Mouse (Mus musculus): ENCODE results near the gene Myo1a. TPM values are rescaled to one million over a fixed set of nuclear protein-coding genes. Genes with fewer than 3 reads are reported as not detected.

Myo1a gene
- total RNA-seq, 2 experiments from 2014 or later, result 0.46 to 0.82 TPM

- intact Hi-C loops (cut with DNase I), result no loop called here
- no peak for DNase-seq
These were observed 19.2 kb downstream of the Myo1a start, which contains the start of gene Tac2 for GRCm38 (mm10) chr10:127724178-127724577. TSS of gene Tac2 (plus strand) at chr10:127724478.

GRCm38 (mm10) chr10:127725136-127725535, 20.2 kb downstream of the Myo1a start:
- intact Hi-C loops (cut with DNase I), result no loop called here
- DNase-seq, result no peak

GRCm38 (mm10) chr10:127728437-127728836, 23.5 kb downstream of the Myo1a start:
- intact Hi-C loops (cut with DNase I), result no loop called here
- DNase-seq, result peak; percentile 79

GRCm38 (mm10) chr10:127730285-127730932, 25.4 kb downstream of the Myo1a start:
- intact Hi-C loops (cut with DNase I), result no loop called here
- no peak for DNase-seq

- intact Hi-C loops (cut with DNase I), result no loop called here
- DNase-seq, result no peak
These were observed 26.0 kb downstream of the Myo1a start for GRCm38 (mm10) chr10:127730933-127731310.

GRCm38 (mm10) chr10:127731397-127731796, 26.4 kb downstream of the Myo1a start:
- intact Hi-C loops (cut with DNase I), result no loop called here
- no peak for DNase-seq

- intact Hi-C loops (cut with DNase I), result no loop called here
- peak; percentile 31 for DNase-seq
These were observed 29.5 kb downstream of the Myo1a start for GRCm38 (mm10) chr10:127734434-127734833.

- DNase-seq, result no peak
These were observed 31.3 kb downstream of the Myo1a start for GRCm38 (mm10) chr10:127736266-127736665.

GRCm38 (mm10) chr10:127736916-127737315, 31.9 kb downstream of the Myo1a start:
- DNase-seq, result no peak
- intact Hi-C loops (cut with DNase I), result loop anchor here (5.0 kb wide), 3 partner anchors 45 to 200 kb away; no protein-coding TSS in a partner anchor

More at GRCm38 (mm10) chr10:127736266-127736665, 31.3 kb downstream of the Myo1a start:
- intact Hi-C loops (cut with DNase I), result loop anchor here (5.0 kb wide), 3 partner anchors 44 to 201 kb away; no protein-coding TSS in a partner anchor

- no peak for DNase-seq
- intact Hi-C loops (cut with DNase I), result loop anchor here (5.0 kb wide), 3 partner anchors 45 to 200 kb away; no protein-coding TSS in a partner anchor
These were observed 32.6 kb downstream of the Myo1a start for GRCm38 (mm10) chr10:127737552-127737951.

- intact Hi-C loops (cut with DNase I), result loop anchor here (5.0 kb wide), 3 partner anchors 46 to 199 kb away; no protein-coding TSS in a partner anchor
- peak; percentile 25 for DNase-seq
These were observed 33.3 kb downstream of the Myo1a start for GRCm38 (mm10) chr10:127738151-127738882.

- intact Hi-C loops (cut with DNase I), result loop anchor here (5.0 kb wide), 3 partner anchors 47 to 198 kb away; no protein-coding TSS in a partner anchor
- DNase-seq, result peak; percentile 76
These were observed 34.2 kb downstream of the Myo1a start, which contains the start of gene Zbtb39 for GRCm38 (mm10) chr10:127739083-127739660. TSS of gene Zbtb39 (plus strand) at chr10:127739538.

- intact Hi-C loops (cut with DNase I), result loop anchor here (5.0 kb wide), 3 partner anchors 47 to 198 kb away; no protein-coding TSS in a partner anchor
- peak; percentile 44 for DNase-seq
These were observed 34.7 kb downstream of the Myo1a start for GRCm38 (mm10) chr10:127739661-127740161.

- intact Hi-C loops (cut with DNase I), result no loop called here
- DNase-seq, result peak; percentile 50
These were observed 39.7 kb downstream of the Myo1a start for GRCm38 (mm10) chr10:127744661-127745060.

GRCm38 (mm10) chr10:127745886-127746285, 40.9 kb downstream of the Myo1a start:
- DNase-seq, result no peak
- intact Hi-C loops (cut with DNase I), result no loop called here

- intact Hi-C loops (cut with DNase I), result no loop called here
- DNase-seq, result no peak
These were observed 42.3 kb downstream of the Myo1a start for GRCm38 (mm10) chr10:127747254-127747653.

- DNase-seq, result no peak
- intact Hi-C loops (cut with DNase I), result no loop called here
These were observed 44.1 kb downstream of the Myo1a start for GRCm38 (mm10) chr10:127748847-127749612.

- intact Hi-C loops (cut with DNase I), result no loop called here
- DNase-seq, result no peak
These were observed 45.3 kb downstream of the Myo1a start for GRCm38 (mm10) chr10:127750136-127750777.

- DNase-seq, result no peak
- intact Hi-C loops (cut with DNase I), result no loop called here
These were observed 46.6 kb downstream of the Myo1a start, which contains the start of gene Gpr182 for GRCm38 (mm10) chr10:127751548-127751947. TSS of gene Gpr182 (minus strand) at chr10:127751732.
